Mouse (Mus musculus) bone marrow, adult 2 months (tissue): Measurements from ENCODE around the gene Ssc5d.

Source experiments
- CTCF ChIP-seq: fragments of 200-500 bp; IDR thresholded peaks from 2 replicates; pipeline ENCODE4 v1.5.1; 2011; ENCODE audit warnings: low read length, control low read depth; ENCODE audit not compliant: control insufficient read depth, insufficient read depth
- POLR2A ChIP-seq: fragments of 200-500 bp; IDR thresholded peaks from 2 replicates; pipeline ENCODE4 v1.6.1; 2011; ENCODE audit warnings: low read depth, mild to moderate bottlenecking, control low read depth, low read length, borderline replicate concordance; ENCODE audit not compliant: control insufficient read depth

GRCm38 (mm10) chr7:4922931-4923565, 2.5 kb upstream of the Ssc5d start:
- no peak for TF ChIP-seq CTCF
- TF ChIP-seq POLR2A = no peak
